Comparison of ENCODE assay signal across 13 mouse cellular contexts in the genomic region with DNA sequence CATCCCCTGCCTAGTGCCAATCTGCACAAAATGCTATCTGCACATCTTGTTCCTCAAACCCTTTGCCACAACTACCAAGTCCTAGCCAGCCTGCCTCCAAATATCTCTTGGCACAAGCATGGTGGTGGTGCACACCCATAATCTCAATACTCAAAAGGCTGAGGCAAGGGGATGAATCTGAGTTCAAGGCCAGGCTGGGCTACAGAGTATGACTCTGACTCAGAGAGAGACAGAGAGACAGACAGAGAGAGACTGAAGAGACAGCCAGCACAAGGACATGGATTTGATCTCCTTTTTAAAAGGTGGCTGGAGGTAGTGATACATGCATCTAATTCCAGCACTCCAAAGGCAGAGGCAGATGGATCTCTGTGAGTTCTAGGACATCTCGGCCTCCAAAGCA.
"Had no signal": no experiment of that assay in that cellular context is flagged by ENCODE, and none has a peak within 500 bp of the region (broad histone marks: within the 10 kb centered on the region; RNA-seq: fewer than 3 reads in every experiment).

No protein-coding gene starts in this region.

- DNase-seq: lung, adult 18-20 months; lung, embryonic 14.5 days; lung, postnatal 10 days; lung, postnatal 4 days; midbrain, embryonic 14.5 days; retina, postnatal 1 day; right cerebral cortex, adult 18-20 months; right cerebral cortex, postnatal 25 days; right cerebral cortex, postnatal 4 days; spleen, adult 18-20 months; thymus, adult 18-20 months; thymus, postnatal 14 days; thymus, postnatal 36 days had no signal
